16 mouse cellular contexts compared by ENCODE assay signal in the genomic region with DNA sequence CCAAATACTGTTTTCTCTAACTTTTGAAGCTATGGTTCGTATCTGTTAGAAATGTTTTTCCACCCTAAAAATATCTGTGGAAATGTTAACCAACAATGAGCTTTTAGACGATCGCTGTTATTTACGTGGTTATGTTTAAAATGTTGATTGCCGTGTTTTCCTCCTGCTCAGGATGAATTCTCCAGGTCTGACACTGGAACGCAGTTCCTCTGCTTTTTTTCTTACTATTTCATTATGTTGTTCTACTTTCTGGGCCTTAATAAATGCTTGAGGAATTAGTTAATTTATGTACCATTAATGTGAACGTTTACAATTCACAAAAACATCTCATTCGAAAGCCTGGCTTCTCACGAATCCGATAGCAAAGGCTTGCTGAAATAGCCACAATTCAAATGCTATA. TPM values are rescaled to one million over a fixed set of nuclear protein-coding genes. Genes with fewer than 3 reads are reported as not detected.
DNase-seq lines count a peak whose midpoint lies in the region; ATAC-seq and TF ChIP-seq lines count a peak whose summit lies in the region.
"Had no signal": no experiment of that assay in that cellular context is flagged by ENCODE, and none has a peak within 500 bp of the region (broad histone marks: within the 10 kb centered on the region; RNA-seq: fewer than 3 reads in every experiment).

No protein-coding gene starts in this region.

- no peak overlapping the region for H3K4me2 ChIP-seq in embryonic facial prominence, embryonic 11.5 days (ENCODE audit: low read depth, low read length)
- H3K4me2 ChIP-seq in kidney, embryonic 16.5 days (replicated peaks; ENCODE audit: low read depth, low read length) = peak overlapping the region; percentile 46
- H3K4me2 ChIP-seq in midbrain, embryonic 14.5 days (ENCODE audit: low read length) = no peak overlapping the region
- H3K4me2 ChIP-seq in midbrain, embryonic 15.5 days = no peak overlapping the region
- peak overlapping the region; percentile 69 for H3K4me2 ChIP-seq in stomach, postnatal 0 days (replicated peaks; ENCODE audit: low read depth)
- H3K4me2 ChIP-seq: embryonic facial prominence, embryonic 13.5 days; neural tube, embryonic 15.5 days had no signal

- no peaks in the 10 kb centered on the region for H3K9me3 ChIP-seq in embryonic facial prominence, embryonic 11.5 days (replicated peaks; ENCODE audit: control insufficient read depth, low read length)
- no peaks in the 10 kb centered on the region for H3K9me3 ChIP-seq in embryonic facial prominence, embryonic 10.5 days
- H3K9me3 ChIP-seq in kidney, embryonic 16.5 days (ENCODE audit: low read length) = no peaks in the 10 kb centered on the region
- no peaks in the 10 kb centered on the region for H3K9me3 ChIP-seq in midbrain, embryonic 14.5 days (ENCODE audit: control insufficient read depth, low read length)
- H3K9me3 ChIP-seq in midbrain, embryonic 15.5 days = no peaks in the 10 kb centered on the region
- H3K9me3 ChIP-seq in stomach, postnatal 0 days (ENCODE audit: control insufficient read depth, low read length) = no peaks in the 10 kb centered on the region
- H3K9me3 ChIP-seq: embryonic facial prominence, embryonic 13.5 days; heart, embryonic 12.5 days; liver, embryonic 15.5 days; neural tube, embryonic 15.5 days had no signal

- peaks cover 4% of the 10 kb centered on the region for H3K4me1 ChIP-seq in embryonic facial prominence, embryonic 11.5 days (ENCODE audit: control insufficient read depth, insufficient read depth, low read length)
- peaks cover 41% of the 10 kb centered on the region for H3K4me1 ChIP-seq in embryonic facial prominence, embryonic 10.5 days
- peaks cover 8% of the 10 kb centered on the region; the same call in 1 of the 2 replicates for H3K4me1 ChIP-seq in kidney, embryonic 16.5 days (ENCODE audit: insufficient read depth, low read length)
- no peaks in the 10 kb centered on the region for H3K4me1 ChIP-seq in midbrain, embryonic 14.5 days (ENCODE audit: control insufficient read depth, insufficient read depth, low read length)
- peaks cover 31% of the 10 kb centered on the region for H3K4me1 ChIP-seq in midbrain, embryonic 15.5 days
- no peaks in the 10 kb centered on the region for H3K4me1 ChIP-seq in stomach, postnatal 0 days (replicated peaks; ENCODE audit: control insufficient read depth, insufficient read depth)
- H3K4me1 ChIP-seq: liver, embryonic 15.5 days had no signal

- TF ChIP-seq EP300 in stomach, postnatal 0 days (optimal IDR thresholded peaks at IDR 0.05) = no peak

- H3K36me3 ChIP-seq in embryonic facial prominence, embryonic 11.5 days (replicated peaks; ENCODE audit: control insufficient read depth, insufficient read depth, low read depth, low read length) = no peaks in the 10 kb centered on the region
- no peaks in the 10 kb centered on the region for H3K36me3 ChIP-seq in embryonic facial prominence, embryonic 10.5 days (replicated peaks)
- peaks cover 3% of the 10 kb centered on the region; the same call in 1 of the 2 replicates for H3K36me3 ChIP-seq in kidney, embryonic 16.5 days (ENCODE audit: insufficient read depth, low read length)
- no peaks in the 10 kb centered on the region for H3K36me3 ChIP-seq in midbrain, embryonic 14.5 days (ENCODE audit: control insufficient read depth, insufficient read depth, low read length)
- H3K36me3 ChIP-seq in midbrain, embryonic 15.5 days (replicated peaks) = no peaks in the 10 kb centered on the region
- no peaks in the 10 kb centered on the region for H3K36me3 ChIP-seq in stomach, postnatal 0 days (ENCODE audit: control insufficient read depth, insufficient read depth, low read length)
- H3K36me3 ChIP-seq: embryonic facial prominence, embryonic 13.5 days; heart, embryonic 12.5 days; liver, embryonic 15.5 days; neural tube, embryonic 15.5 days had no signal

- H3K4me3 ChIP-seq in embryonic facial prominence, embryonic 11.5 days (ENCODE audit: low read depth, low read length) = no peak overlapping the region
- no peak overlapping the region for H3K4me3 ChIP-seq in embryonic facial prominence, embryonic 10.5 days
- H3K4me3 ChIP-seq in kidney, embryonic 16.5 days (ENCODE audit: low read length) = peak overlapping the region; percentile 67
- no peak overlapping the region for H3K4me3 ChIP-seq in midbrain, embryonic 14.5 days (replicated peaks; ENCODE audit: low read depth, low read length)
- H3K4me3 ChIP-seq in midbrain, embryonic 15.5 days = no peak overlapping the region
- no peak overlapping the region for H3K4me3 ChIP-seq in stomach, postnatal 0 days (ENCODE audit: low read depth, low read length)
- H3K4me3 ChIP-seq: neural tube, embryonic 15.5 days had no signal

- H3K27ac ChIP-seq in embryonic facial prominence, embryonic 11.5 days (replicated peaks; ENCODE audit: low read depth, low read length) = no peak overlapping the region
- no peak overlapping the region for H3K27ac ChIP-seq in embryonic facial prominence, embryonic 10.5 days (replicated peaks)
- peak overlapping the region; percentile 96 for H3K27ac ChIP-seq in kidney, embryonic 16.5 days (ENCODE audit: low read length)
- H3K27ac ChIP-seq in midbrain, embryonic 14.5 days (replicated peaks; ENCODE audit: low read depth, low read length) = no peak overlapping the region
- no peak overlapping the region for H3K27ac ChIP-seq in midbrain, embryonic 15.5 days
- H3K27ac ChIP-seq in stomach, postnatal 0 days (replicated peaks) = no peak overlapping the region
- H3K27ac ChIP-seq: embryonic facial prominence, embryonic 13.5 days; neural tube, embryonic 15.5 days had no signal

- ATAC-seq in embryonic facial prominence, embryonic 11.5 days (replicated peaks; ENCODE audit: insufficient number of reproducible peaks, low FRiP score, low TSS enrichment, low read depth) = no peak
- no peak for ATAC-seq in kidney, embryonic 16.5 days (ENCODE audit: low FRiP score, low TSS enrichment)
- ATAC-seq in midbrain, embryonic 14.5 days (ENCODE audit: low FRiP score, low TSS enrichment) = no peak
- ATAC-seq in midbrain, embryonic 15.5 days (replicated peaks) = no peak
- no peak for ATAC-seq in stomach, postnatal 0 days (ENCODE audit: low FRiP score, low TSS enrichment)
- ATAC-seq: Patski had no signal

- peaks cover 59% of the 10 kb centered on the region for H3K27me3 ChIP-seq in embryonic facial prominence, embryonic 11.5 days (ENCODE audit: control insufficient read depth, insufficient read depth, low read length)
- H3K27me3 ChIP-seq in embryonic facial prominence, embryonic 10.5 days (replicated peaks; ENCODE audit: low read depth, poor library complexity, severe bottlenecking) = peaks cover 100% of the 10 kb centered on the region
- peaks cover 61% of the 10 kb centered on the region for H3K27me3 ChIP-seq in kidney, embryonic 16.5 days (ENCODE audit: insufficient read depth, low read length)
- peaks cover 78% of the 10 kb centered on the region for H3K27me3 ChIP-seq in midbrain, embryonic 14.5 days (ENCODE audit: control insufficient read depth, insufficient read depth, low read length)
- H3K27me3 ChIP-seq in midbrain, embryonic 15.5 days (replicated peaks) = peaks cover 80% of the 10 kb centered on the region
- H3K27me3 ChIP-seq in stomach, postnatal 0 days (ENCODE audit: control insufficient read depth, insufficient read depth, low read length) = peaks cover 7% of the 10 kb centered on the region; the same call in 1 of the 2 replicates
- H3K27me3 ChIP-seq: Patski had no signal

- no peak overlapping the region for H3K9ac ChIP-seq in embryonic facial prominence, embryonic 11.5 days (replicated peaks; ENCODE audit: low read length)
- peak overlapping the region; percentile 54 for H3K9ac ChIP-seq in kidney, embryonic 16.5 days (replicated peaks; ENCODE audit: low read length)
- no peak overlapping the region for H3K9ac ChIP-seq in midbrain, embryonic 14.5 days (replicated peaks; ENCODE audit: low read length)
- no peak overlapping the region for H3K9ac ChIP-seq in midbrain, embryonic 15.5 days
- no peak overlapping the region; the same call in 1 of the 2 replicates for H3K9ac ChIP-seq in stomach, postnatal 0 days (ENCODE audit: low read length)
- H3K9ac ChIP-seq: embryonic facial prominence, embryonic 13.5 days; heart, embryonic 12.5 days; neural tube, embryonic 15.5 days had no signal

- 4% methylated on average over 10 of the region's 10 CpGs for WGBS in embryonic facial prominence, embryonic 11.5 days
- WGBS in embryonic facial prominence, embryonic 10.5 days = 5% methylated on average over 10 of the region's 10 CpGs
- 3% methylated on average over 10 of the region's 10 CpGs for WGBS in kidney, embryonic 16.5 days
- WGBS in midbrain, embryonic 14.5 days = 7% methylated on average over 10 of the region's 10 CpGs
- 7% methylated on average over 10 of the region's 10 CpGs for WGBS in midbrain, embryonic 15.5 days
- 12% methylated on average over 10 of the region's 10 CpGs for WGBS in stomach, postnatal 0 days

- DNase-seq in embryonic facial prominence, embryonic 11.5 days (ENCODE audit: low spot score) = peak; percentile 36
- DNase-seq in embryonic facial prominence, embryonic 10.5 days (ENCODE audit: low spot score) = no peak
- DNase-seq in kidney, adult 18-20 months = no peak
- DNase-seq in midbrain, embryonic 14.5 days = peak; percentile 53
- DNase-seq in stomach, postnatal 0 days (ENCODE audit: low spot score) = no peak
- DNase-seq in testis, postnatal 10 days (ENCODE audit: low spot score) = no peak
- DNase-seq: adrenal gland, postnatal 36 days; cerebellum, adult 9-11 months; left cerebral cortex, postnatal 4 days had no signal

- no peak for TF ChIP-seq CTCF in stomach, postnatal 0 days (IDR thresholded peaks at IDR 0.05; ENCODE audit: low read depth)

RNA-seq across cellular contexts. Expression of gene Hnf1b, which starts 4.2 kb away (rescaled TPM):
- polyA plus RNA-seq in embryonic facial prominence, embryonic 11.5 days (2014; fragmentation: Nextera tagmentation; extraction: Ambion mirVana) = not detected in 2 replicates
- polyA plus RNA-seq in embryonic facial prominence, embryonic 10.5 days (2016; fragmentation: Nextera tagmentation; extraction: Ambion mirVana) = 0.07 and 0.18 TPM in 2 replicates
- polyA plus RNA-seq in kidney, embryonic 16.5 days (2015; fragmentation: Nextera tagmentation; extraction: Ambion mirVana) = 90.9 and 104 TPM in 2 replicates
- polyA plus RNA-seq in midbrain, embryonic 14.5 days (2014; fragmentation: Nextera tagmentation; extraction: Ambion mirVana) = 0.12 TPM in 2 replicates
- polyA plus RNA-seq in midbrain, embryonic 15.5 days (2015; fragmentation: Nextera tagmentation; extraction: Ambion mirVana) = 0.15 TPM in 1 of 2 replicates, not detected in the other
- 4.8 and 5.0 TPM in 2 replicates for polyA plus RNA-seq in stomach, postnatal 0 days (2015; fragmentation: Nextera tagmentation; extraction: Ambion mirVana)
- polyA plus RNA-seq: embryonic facial prominence, embryonic 13.5 days had no signal

Comparison
In these comparisons a context has a peak if more than half of its experiments do, and no peak if none do; other contexts are left out.
1. DNase-seq: peak in embryonic facial prominence, embryonic 11.5 days (single experiment) and midbrain, embryonic 14.5 days (single experiment); none in embryonic facial prominence, embryonic 10.5 days (single experiment), kidney, adult 18-20 months (single experiment), stomach, postnatal 0 days (single experiment) and testis, postnatal 10 days (single experiment).
2. H3K4me2 ChIP-seq: peak in kidney, embryonic 16.5 days (single experiment) and stomach, postnatal 0 days (single experiment); none in embryonic facial prominence, embryonic 11.5 days (single experiment), midbrain, embryonic 14.5 days (single experiment) and midbrain, embryonic 15.5 days (single experiment).
3. RNA of gene Hnf1b, which starts 4.2 kb away (polyA plus RNA-seq): 90.9 to 104 TPM in kidney, embryonic 16.5 days; 4.8 to 5.0 TPM in stomach, postnatal 0 days, 0.15 TPM in midbrain, embryonic 15.5 days, 0.12 TPM in midbrain, embryonic 14.5 days, 0.07 to 0.18 TPM in embryonic facial prominence, embryonic 10.5 days and not detected in embryonic facial prominence, embryonic 11.5 days; every median in the first group is over 10 times any median in the second.